Mouse (Mus musculus) forebrain, embryonic 11.5 days (tissue): ENCODE measurements around the gene Eif5a2. TPM values are rescaled to one million over a fixed set of nuclear protein-coding genes. Genes with fewer than 3 reads are reported as not detected.
"Not testable (repeated sequence)": the region's sequence is repeated elsewhere in the genome, so short reads cannot be mapped to it uniquely, and the experiment has no call there.

Source experiments
- ATAC-seq: fragments of 200-750 bp; cut with Nextera tagmentation; replicated peaks from 2 replicates; pipeline ENCODE4 v1.8.0; 2017; ENCODE audit warnings: moderate TSS enrichment; ENCODE audit not compliant: low FRiP score
- DNase-seq: peaks from one replicate; pipeline ENCODE4 v3.0.0-alpha.2; 2017; ENCODE audit warnings: low spot score
- H3K27ac ChIP-seq: fragments of 300-500 bp; sonication (generic); 2 replicates; pipeline ENCODE4 v1.5.1; 2014; ENCODE audit warnings: low read depth, low read length
- H3K27me3 ChIP-seq: fragments of 300-500 bp; sonication (generic); 2 replicates; pipeline ENCODE4 v1.6.1; 2014; ENCODE audit warnings: mild to moderate bottlenecking, low read length, mixed read lengths; ENCODE audit not compliant: control insufficient read depth, insufficient read depth
- H3K36me3 ChIP-seq: fragments of 300-500 bp; sonication (generic); 2 replicates; pipeline ENCODE4 v1.6.1; 2014; ENCODE audit warnings: mild to moderate bottlenecking, low read length, moderate library complexity, mixed read lengths; ENCODE audit not compliant: control insufficient read depth, insufficient read depth
- H3K4me1 ChIP-seq: fragments of 300-500 bp; sonication (generic); replicated peaks from 2 replicates; pipeline ENCODE4 v1.6.1; 2014; ENCODE audit warnings: low read length, mixed read lengths; ENCODE audit not compliant: control insufficient read depth, insufficient read depth
- H3K4me2 ChIP-seq: fragments of 300-500 bp; sonication (generic); 2 replicates; pipeline ENCODE4 v1.6.1; 2014; ENCODE audit warnings: low read depth, mild to moderate bottlenecking, low read length, moderate library complexity, mixed read lengths; ENCODE audit not compliant: severe bottlenecking
- H3K4me3 ChIP-seq: fragments of 300-500 bp; sonication (generic); 2 replicates; pipeline ENCODE4 v1.5.1; 2014; ENCODE audit warnings: low read depth, low read length
- H3K9ac ChIP-seq: fragments of 300-500 bp; sonication (generic); 2 replicates; pipeline ENCODE4 v1.6.1; 2014; ENCODE audit warnings: low read length
- H3K9me3 ChIP-seq: fragments of 300-500 bp; sonication (generic); 2 replicates; pipeline ENCODE4 v1.6.1; 2016; ENCODE audit warnings: low read length, mixed read lengths; ENCODE audit not compliant: control insufficient read depth
- WGBS: fragments of 180-500 bp; shearing (Covaris S2); extraction: QIAGEN DNeasy Blood & Tissue Kit; methylation state at CpG from one replicate; pipeline ENCODE4 v1.1.7; 2014; 5-methylcytosine and 5-hydroxymethylcytosine counted together
- polyA plus RNA-seq: library from polyadenylated mRNA; unstranded; fragments of >200 nt; fragmentation: Nextera tagmentation; extraction: Ambion mirVana; gene quantifications from 2 replicates; pipeline ENCODE4 v1.2.1, GENCODE M21; 2014

Gene Eif5a2
- polyA plus RNA-seq, 1 experiment from 2014 or later: 17.7 TPM

DNA sequence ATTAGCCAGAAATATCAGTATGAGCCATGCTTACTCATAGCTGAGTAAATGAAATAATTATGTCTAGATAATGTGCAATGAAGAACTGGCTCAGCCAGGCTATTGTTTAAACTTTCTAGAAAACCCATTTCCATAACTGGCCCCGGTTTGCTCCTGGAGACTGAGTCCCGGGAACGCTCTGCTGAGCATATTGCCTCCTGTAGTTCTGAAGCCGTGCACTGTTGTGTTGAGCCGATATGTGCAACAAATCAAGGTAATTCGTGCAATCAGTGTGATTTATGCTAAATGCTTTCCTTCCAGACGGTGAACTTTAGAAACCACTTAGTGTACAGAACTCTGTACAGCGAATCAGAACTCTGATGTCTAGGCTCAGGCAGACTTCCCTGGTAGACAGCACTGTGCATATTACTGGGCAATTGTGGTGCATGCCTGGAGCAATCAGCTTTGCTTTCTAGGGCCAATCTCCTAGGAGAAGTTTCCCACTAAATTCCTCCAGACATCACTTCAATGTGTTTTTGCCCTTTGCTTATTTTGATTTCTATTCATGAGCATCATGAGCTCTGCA, 19.8 kb upstream of the Eif5a2 start:
- ATAC-seq (no peak), DNase-seq (no peak)
- Histone ChIP-seq H3K4me1 (no peaks in the 10 kb centered on the region), H3K9me3 (no peaks in the 10 kb centered on the region), H3K36me3 (no peaks in the 10 kb centered on the region), H3K4me3 (no peak overlapping the region), H3K4me2 (no peak overlapping the region), H3K9ac (no peak overlapping the region), H3K27ac (no peak overlapping the region), H3K27me3 (no peaks in the 10 kb centered on the region)
- 88% methylated on average over 8 of the region's 8 CpGs for WGBS

GRCm38 (mm10) chr3:28766935-28767334, 14.1 kb upstream of the Eif5a2 start:
- Histone ChIP-seq H3K4me1 (no peaks in the 10 kb centered on the region), H3K4me2 (no peak overlapping the region), H3K36me3 (no peaks in the 10 kb centered on the region), H3K9ac (no peak overlapping the region), H3K27ac (no peak overlapping the region), H3K27me3 (no peaks in the 10 kb centered on the region), H3K4me3 (no peak overlapping the region), H3K9me3 (no peaks in the 10 kb centered on the region)
- WGBS: 92% methylated on average over 4 of the region's 4 CpGs
- DNase-seq: no peak
- ATAC-seq: no peak

DNA sequence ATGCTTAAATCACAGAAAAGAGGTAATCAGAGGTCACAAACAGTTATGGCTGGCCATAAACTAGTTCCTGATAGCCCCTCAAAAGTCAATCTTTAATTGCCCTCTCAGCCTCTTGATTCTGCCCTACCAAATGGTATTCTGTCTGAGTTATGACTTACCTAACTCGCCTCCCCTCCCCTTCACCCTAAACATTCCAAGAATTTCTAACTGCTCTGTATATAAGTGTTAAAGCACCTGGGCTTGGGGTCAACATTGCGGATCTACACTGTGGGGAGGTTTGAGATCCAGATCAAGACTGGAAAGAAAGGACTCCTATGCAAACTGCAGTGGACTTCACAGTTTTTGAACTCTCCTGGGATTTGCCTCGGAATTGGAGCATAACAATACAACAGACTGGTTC, 12.9 kb upstream of the Eif5a2 start:
- no peak for DNase-seq
- Histone ChIP-seq H3K4me3 (no peak overlapping the region), H3K9me3 (no peaks in the 10 kb centered on the region), H3K9ac (no peak overlapping the region), H3K4me1 (no peaks in the 10 kb centered on the region), H3K27me3 (no peaks in the 10 kb centered on the region), H3K27ac (no peak overlapping the region), H3K36me3 (no peaks in the 10 kb centered on the region), H3K4me2 (no peak overlapping the region)
- WGBS: 77% methylated on average over 3 of the region's 3 CpGs
- ATAC-seq: no peak

- H3K36me3 ChIP-seq, H3K4me3 ChIP-seq, H3K9ac ChIP-seq, H3K4me2 ChIP-seq, H3K4me1 ChIP-seq, ATAC-seq, H3K9me3 ChIP-seq, H3K27ac ChIP-seq, DNase-seq, H3K27me3 ChIP-seq: not testable (repeated sequence)
- 65% methylated on average over 4 of the region's 4 CpGs for WGBS
Observed at GRCm38 (mm10) chr3:28772919-28773318, 8.2 kb upstream of the Eif5a2 start.

DNA sequence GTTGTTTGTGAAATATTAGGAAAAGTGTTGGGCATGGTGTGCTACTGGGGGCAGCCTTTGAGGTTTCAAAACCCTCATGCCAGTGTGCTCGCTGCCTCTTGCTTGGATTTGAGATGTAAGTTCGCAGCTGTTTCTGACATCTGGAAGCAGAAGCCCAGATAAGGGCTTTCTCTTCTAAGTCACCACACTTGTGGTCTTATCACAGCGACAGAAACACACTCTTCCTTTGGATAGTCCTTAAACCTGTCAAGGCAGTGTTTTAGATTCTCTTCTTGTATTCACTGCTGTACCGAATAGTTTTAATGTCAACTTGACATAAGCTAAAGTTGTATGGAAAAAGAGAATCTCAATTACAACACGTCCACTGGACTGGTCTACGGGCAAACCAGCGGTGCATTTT, 5.7 kb upstream of the Eif5a2 start:
- Histone ChIP-seq H3K36me3 (no peaks in the 10 kb centered on the region), H3K4me1 (no peaks in the 10 kb centered on the region), H3K9ac (no peak overlapping the region), H3K27ac (no peak overlapping the region), H3K27me3 (no peaks in the 10 kb centered on the region), H3K9me3 (no peaks in the 10 kb centered on the region), H3K4me2 (no peak overlapping the region), H3K4me3 (no peak overlapping the region)
- 86% methylated on average over 7 of the region's 7 CpGs for WGBS
- ATAC-seq: no peak
- DNase-seq: no peak

DNA sequence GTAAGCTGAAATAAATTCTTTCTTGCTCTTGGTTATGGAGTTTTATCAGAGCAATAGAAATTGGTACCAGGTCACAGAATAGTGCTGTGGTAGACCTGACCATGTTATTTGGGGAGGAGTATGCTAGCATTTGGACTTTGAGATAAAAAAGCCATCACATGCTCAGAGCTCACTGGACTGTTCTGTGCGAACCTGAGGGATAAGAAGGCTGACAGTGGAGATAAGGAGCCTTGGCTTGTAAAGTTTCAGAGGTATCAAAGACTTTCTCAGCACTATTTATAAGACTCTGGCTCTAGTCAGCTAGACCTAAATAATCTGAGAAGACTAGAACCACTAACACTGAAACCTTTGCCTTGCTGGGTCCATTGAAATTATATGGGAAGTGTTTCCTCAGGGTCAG, 5.1 kb upstream of the Eif5a2 start:
- Histone ChIP-seq H3K4me3 (no peak overlapping the region), H3K36me3 (no peaks in the 10 kb centered on the region), H3K27ac (no peak overlapping the region), H3K9ac (no peak overlapping the region), H3K4me1 (no peaks in the 10 kb centered on the region), H3K27me3 (no peaks in the 10 kb centered on the region), H3K4me2 (no peak overlapping the region), H3K9me3 (no peaks in the 10 kb centered on the region)
- DNase-seq (no peak), ATAC-seq (no peak)
- 79% methylated on average over 1 of the region's 1 CpGs for WGBS

GRCm38 (mm10) chr3:28776491-28776890, 4.6 kb upstream of the Eif5a2 start:
- H3K4me1 ChIP-seq: no peaks in the 10 kb centered on the region
- no peak for DNase-seq
- no peak overlapping the region for H3K27ac ChIP-seq
- H3K36me3 ChIP-seq: no peaks in the 10 kb centered on the region
- no peak overlapping the region for H3K4me3 ChIP-seq
- 56% methylated on average over 1 of the region's 1 CpGs for WGBS
- no peak overlapping the region for H3K4me2 ChIP-seq
- no peak for ATAC-seq
- no peak overlapping the region for H3K9ac ChIP-seq
- H3K9me3 ChIP-seq: no peaks in the 10 kb centered on the region
- H3K27me3 ChIP-seq: no peaks in the 10 kb centered on the region

GRCm38 (mm10) chr3:28780511-28780910, 565 bp upstream of the Eif5a2 start:
- Histone ChIP-seq H3K9ac (no peak overlapping the region), H3K9me3 (no peaks in the 10 kb centered on the region), H3K27me3 (peaks cover 2% of the 10 kb centered on the region; the same call in 1 of the 2 replicates), H3K4me1 (no peaks in the 10 kb centered on the region), H3K27ac (no peak overlapping the region), H3K4me3 (peak overlapping the region; percentile 76; the same call in 1 of the 2 replicates), H3K4me2 (peak overlapping the region; percentile 96; the same call in 1 of the 2 replicates), H3K36me3 (no peaks in the 10 kb centered on the region)
- DNase-seq: no peak
- WGBS: 73% methylated on average over 9 of the region's 9 CpGs
- ATAC-seq: peak; percentile 16; the same call in 1 of the 2 replicates

DNA sequence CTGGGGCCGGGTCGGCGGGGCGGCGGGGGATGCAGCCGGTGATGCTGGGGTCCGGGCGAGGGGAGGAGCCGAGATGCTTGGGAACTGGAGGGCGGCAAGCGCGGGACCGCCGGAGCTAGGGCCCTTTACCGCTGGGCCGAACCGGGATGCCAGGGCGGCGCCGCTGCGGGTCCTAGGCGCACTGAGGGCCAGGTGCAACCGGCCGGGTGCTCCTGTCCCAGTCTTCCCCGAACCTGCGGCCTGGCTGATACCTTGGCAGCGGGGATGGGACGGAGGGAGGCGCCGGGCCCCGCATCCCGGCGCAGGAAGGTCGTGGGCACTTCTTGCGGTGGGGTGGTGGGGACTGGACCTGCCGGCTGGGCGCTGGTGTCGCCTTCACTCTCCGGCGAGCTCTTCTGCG, 346 bp downstream of the Eif5a2 start:
- under 1% methylated on average over 39 of the region's 41 CpGs for WGBS
- Histone ChIP-seq H3K36me3 (no peaks in the 10 kb centered on the region), H3K4me2 (peak overlapping the region; percentile 96), H3K4me1 (no peaks in the 10 kb centered on the region), H3K4me3 (peak overlapping the region; percentile 76), H3K27ac (no peak overlapping the region), H3K27me3 (peaks cover 2% of the 10 kb centered on the region; the same call in 1 of the 2 replicates), H3K9me3 (no peaks in the 10 kb centered on the region), H3K9ac (peak overlapping the region; percentile 73)
- ATAC-seq: no peak; the same call in 1 of the 2 replicates
- DNase-seq: no peak
